Mouse (Mus musculus) urinary bladder, postnatal 4 days (tissue): Measurements from ENCODE around the gene Ufc1.

Source experiments
- DNase-seq, 2 experiments: peaks; one replicate each; pipeline ENCODE4 v3.0.0; 2021 to 2022; ENCODE audit warnings: low spot score in 2 of 2

Ufc1 gene

DNA sequence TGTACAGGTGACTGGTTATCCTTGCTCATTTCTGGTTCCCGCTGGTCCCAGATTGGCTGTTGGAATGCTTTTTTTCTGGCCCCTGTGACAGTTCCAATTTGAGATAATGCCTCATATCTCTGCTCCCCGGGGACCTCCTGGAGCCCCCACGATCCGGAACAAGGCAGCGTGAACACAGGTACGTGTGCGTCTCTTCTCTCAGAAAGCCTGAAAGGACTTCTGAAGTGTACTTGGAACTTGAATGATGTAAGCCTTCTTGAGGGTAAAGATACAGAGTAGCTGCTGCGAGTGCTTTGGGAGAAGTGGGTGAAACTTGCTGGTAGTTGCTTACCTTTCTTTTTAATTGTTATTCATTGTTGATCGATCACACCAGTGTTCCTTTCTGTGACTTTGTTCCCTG lies 23.6 kb downstream of the Ufc1 start:
- no peak for DNase-seq

DNA sequence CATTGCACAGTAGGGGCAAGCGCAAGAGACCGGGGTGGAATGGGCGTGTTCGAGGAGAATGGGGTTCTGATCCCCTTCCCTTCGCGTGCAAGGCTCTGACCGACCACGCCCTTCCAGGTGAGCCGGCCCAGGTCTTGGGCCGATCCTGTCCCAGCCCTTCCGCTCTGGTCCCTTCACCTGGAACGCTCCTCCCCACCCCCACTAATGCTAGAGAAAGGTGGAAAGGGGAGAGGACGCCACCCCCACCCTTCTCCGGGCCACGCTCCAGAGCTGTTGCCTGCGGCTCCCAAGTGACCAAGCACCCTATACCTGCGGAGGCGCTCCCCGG lies 24.3 kb downstream of the Ufc1 start:
- DNase-seq, result no peak

DNA sequence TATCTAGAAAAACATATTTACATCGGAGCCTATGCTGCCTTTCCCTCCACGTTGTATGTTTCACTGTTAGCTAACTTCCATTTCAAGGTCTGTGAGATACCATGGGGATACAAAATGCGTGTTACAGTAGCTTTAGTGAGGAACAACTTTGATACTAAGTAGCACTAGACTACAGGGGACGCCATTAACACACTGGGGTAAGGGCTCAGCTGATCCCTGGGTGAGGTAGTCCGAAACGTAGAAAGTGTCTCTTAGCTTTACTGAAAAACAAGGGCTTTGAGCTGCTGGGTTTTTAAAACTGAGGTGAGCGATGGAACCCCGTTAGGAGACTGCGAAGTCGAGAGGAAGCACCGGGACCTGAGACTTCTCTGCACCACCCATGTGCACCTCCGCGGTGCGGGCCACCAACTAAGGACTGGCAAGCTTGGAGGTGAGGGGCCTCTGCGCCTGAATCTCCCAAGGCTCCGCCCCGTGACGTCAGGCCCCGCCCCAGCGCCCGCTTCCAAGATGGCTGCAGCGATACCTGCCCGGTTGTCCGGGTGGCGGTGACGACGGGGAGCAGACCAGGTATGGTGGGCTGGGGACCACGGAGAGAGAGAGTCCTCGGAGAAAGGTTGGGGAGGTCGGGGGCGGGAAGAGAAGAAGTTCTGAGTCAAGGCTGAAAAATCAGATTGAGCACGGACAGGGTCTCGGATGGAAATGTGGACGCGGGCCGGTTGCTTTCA lies 24.8 kb downstream of the Ufc1 start, which contains the start of gene B4galt3:
B4galt3 (plus strand) TSS at position 481 of the 725 bp plus-strand sequence.
- peak; percentile 93 to 97 for DNase-seq

DNA sequence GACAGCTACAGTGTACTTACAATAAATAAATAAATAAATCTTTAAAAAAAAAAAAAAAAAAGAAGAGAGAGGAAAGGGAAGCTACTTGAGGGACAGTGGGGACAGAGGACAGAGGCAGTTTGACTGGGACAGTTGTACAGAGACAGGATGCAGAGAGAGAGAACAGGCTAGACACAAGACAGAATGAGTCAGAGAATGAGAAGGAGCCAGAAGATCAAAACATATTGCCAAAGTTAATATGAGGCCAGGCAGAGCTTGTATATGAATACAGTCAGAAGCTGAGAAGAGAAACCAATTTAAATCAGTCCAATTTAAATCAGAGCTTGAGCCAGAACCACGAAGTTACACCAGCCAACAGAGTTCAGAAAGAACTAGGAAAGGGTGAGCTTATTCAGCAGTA lies 26.5 kb downstream of the Ufc1 start:
- no peak for DNase-seq

DNA sequence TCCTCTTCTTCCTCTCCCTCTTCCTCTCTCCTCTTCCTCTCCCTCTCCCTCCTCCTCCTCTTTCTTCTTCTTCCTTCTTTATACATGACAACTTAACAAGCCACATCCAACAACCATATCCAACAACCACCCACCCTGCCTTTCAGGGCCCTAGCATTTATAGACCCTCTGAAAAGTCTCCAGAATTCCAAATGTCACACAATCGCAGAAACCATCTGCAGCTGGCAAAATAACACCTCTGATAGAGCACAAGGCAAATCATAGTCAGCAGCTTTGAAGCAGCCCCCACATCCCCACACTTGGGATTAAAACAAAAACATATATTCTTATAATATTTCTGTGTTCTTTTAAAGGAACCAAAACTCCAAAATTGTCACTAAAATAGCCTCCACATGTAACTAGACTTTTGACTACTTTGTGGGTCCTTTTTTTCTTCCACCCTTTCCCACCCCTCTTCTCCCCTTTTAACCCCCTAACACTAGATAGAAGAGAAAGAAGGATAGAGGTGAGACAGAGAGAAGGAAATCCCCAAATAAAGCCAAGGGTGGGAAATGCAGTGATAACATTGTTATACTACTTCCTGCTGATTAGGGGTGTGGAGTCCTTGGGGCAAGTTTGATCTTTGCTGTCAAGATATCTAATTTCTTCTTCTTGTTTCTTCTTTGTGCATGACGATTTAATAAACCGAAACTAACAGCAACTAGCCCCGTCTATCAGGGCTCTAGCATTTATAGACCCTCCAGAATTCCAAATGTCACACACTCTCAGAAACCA lies 28.7 kb downstream of the Ufc1 start:
- no peak for DNase-seq

DNA sequence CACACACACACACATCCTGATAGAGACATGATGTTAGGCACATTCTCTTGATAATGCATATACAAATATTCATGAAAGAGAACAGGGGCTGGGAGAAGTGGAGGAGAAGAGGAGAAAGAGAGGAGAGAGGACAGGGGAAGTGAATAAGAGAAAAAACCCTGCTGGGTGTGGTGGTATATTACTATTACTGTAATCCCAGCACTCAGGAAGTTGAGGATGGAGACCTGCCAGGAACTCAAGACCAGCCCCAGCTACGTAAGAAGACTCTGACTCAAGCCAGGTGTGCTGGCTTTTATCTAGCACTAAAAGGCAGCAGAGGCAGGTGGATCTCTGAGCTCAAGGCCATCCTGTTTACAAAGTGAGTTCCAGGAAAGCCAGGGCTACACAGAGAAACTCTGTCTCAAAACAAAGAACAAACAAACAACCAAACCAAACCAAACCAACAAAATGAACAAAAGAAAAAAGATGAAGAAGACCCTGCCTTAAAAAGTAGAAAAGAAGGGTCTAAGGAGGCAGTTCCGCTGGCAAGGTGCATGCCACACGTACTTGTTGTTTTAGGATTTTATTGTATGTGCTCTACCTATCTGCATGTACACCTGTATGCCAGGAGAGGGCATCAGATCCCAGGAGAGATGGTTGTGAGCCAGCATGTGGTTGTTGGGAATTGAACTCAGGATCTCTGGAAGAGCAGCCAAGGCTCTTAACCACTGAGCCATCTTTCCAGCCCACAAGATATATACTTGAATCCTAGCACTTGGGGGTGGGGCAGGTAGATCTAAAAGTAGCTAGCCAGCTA lies 31.0 kb downstream of the Ufc1 start:
- DNase-seq, result no peak

DNA sequence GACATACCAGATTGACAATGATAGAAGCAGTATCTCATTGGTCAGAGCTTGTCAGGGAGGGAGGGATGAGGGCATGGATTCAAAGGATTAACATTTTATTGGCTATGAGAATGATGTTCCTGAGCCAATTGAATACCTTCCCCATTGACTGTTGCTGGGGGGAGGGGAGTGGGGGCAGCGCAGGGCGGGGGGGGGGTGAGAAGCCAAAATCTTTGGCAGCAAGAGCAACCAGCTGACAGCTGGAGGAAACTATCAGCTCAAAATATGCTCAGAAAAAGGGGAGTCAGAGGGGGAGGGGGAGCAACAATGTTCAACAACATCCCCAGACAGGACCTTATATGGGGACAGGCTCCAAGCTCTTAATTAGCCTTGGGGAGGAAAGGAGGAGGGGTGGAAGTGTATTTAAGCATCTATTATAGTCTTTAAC lies 31.6 kb downstream of the Ufc1 start:
- no peak for DNase-seq

DNA sequence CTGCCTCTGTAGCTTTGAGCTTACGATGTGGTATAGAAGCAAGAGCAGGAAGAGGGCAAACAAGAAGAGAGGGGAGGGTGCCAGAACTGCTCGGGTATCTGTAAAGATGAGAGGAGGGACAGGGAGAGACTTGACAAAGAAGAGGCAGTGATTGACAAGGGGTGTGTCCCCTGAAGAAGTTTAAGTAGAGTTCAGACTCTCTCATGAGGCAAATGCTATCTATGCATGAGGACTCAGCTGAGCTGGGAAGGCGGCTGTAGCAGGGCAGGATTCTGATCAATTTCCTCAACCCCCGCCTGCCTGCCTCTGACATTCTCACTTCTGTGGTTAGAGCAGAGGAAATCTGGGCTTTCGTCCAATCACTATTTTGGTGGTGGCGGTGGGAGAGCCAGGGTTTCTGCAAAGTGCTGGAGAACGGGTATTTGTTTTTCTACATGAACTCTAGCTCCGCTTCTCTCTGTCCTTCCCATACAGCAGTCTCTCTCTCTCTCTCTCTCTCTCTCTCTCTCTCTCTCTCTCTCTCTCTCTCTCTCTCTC lies 32.2 kb downstream of the Ufc1 start:
- DNase-seq, result peak in 1 of 2 experiments; percentile 71

DNA sequence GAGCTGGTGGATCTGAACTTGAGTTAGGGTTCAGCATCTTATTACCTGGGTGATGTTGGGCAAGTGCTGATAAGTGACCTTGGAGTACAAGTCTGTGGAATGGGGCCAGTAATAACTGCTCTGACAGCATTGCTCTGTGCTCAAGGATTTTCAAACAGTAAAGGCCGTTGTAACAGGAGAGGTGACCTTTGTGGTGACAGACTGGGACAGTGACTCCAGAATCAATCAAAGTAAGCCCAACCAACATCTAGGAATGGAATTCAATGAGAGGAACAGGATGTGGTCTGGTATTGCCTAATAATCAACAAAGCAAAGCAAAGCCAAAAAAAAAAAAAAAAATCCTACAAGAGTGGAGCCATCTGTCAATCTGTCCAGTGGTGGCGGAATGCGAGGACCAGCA lies 34.5 kb downstream of the Ufc1 start:
- no peak for DNase-seq

DNA sequence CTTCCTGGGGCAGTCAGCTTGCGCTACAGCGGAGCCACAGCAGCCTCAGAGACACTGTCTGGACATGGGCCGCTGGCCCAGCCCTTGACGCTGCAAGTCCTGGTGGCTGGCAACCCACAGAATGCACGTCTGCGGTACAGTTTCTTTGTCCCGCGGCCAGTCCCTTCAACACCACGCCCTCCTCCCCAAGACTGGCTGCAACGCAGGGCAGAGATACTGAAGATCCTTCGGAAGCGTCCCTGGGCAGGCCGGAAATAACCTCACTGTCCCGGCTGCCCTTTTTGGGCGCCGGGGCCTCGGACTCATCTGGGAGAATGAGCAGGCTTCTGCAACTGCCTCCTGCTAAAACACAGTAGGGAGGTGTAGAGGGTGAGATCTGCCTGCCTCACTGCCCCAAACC lies 35.9 kb downstream of the Ufc1 start:
- no peak for DNase-seq

DNA sequence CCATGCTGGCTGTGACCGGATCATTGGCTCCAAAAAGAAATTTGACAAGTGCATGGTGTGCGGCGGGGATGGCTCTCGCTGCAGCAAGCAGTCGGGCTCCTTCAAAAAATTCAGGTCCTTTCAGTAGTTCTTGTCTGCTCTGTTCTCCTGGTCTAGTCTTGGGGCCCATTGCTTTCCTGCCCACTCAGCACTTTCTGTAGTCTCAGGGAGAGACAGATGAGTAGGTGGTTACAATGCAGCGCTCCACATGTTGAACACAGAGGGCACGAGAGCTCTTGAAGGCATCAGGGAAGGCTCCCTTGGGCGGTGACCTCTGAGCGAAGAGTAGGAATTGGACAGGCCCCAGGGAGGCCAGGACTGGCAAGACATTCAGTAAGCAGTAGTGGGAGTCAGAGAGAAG lies 37.0 kb downstream of the Ufc1 start:
- DNase-seq, result no peak

DNA sequence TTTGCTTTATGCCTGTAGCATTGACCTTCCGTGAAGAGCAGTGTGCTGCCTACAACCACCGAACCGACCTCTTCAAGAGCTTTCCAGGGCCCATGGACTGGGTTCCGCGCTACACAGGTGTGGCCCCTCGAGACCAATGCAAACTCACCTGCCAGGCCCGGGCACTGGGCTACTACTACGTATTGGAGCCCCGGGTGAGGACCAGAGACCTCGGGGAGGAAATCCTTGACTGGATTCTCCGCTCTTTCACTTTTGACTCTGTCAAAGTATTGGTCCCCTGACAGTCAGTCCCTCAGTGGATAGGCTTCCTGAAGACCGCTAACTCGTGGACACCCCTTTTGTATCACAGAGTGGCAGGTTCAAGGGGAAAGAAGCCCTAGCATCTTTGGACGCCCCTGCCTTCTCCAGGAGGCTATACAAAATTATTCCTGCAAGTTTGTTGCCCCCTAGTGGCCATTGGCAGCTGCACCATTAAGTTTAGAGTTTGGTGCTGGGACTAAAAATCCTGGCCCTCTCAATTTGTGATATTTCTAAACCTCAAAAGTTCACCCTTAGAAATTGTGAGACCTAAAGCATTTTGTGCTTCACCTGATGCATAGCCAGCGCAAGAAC lies 37.8 kb downstream of the Ufc1 start:
- peak in 1 of 2 experiments; percentile 45 for DNase-seq

DNA sequence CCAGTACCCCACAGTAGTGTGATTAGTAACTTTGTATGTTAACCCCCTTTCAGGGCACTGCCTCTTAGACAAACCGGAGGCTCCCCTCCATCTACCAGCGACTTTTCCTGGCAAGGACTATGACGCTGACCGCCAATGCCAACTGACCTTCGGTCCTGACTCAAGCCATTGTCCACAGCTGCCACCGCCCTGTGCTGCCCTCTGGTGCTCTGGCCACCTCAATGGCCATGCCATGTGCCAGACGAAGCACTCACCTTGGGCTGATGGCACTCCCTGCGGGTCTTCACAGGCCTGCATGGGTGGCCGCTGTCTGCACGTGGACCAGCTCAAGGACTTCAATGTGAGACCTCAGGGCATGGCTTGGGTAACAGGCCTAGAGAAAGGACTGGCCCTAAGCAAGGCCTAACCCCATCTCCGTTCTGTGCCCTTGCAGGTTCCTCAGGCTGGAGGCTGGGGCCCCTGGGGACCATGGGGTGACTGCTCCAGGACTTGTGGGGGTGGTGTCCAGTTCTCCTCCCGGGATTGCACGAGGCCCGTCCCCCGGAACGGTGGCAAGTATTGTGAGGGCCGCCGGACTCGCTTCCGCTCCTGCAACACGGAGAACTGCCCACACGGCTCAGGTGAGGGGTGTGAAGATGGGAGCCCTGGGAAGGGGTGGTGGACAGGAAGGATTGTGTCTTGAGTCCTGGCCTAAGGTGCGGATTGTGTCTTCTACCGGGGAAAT lies 38.6 kb downstream of the Ufc1 start:
- DNase-seq, result no peak

DNA sequence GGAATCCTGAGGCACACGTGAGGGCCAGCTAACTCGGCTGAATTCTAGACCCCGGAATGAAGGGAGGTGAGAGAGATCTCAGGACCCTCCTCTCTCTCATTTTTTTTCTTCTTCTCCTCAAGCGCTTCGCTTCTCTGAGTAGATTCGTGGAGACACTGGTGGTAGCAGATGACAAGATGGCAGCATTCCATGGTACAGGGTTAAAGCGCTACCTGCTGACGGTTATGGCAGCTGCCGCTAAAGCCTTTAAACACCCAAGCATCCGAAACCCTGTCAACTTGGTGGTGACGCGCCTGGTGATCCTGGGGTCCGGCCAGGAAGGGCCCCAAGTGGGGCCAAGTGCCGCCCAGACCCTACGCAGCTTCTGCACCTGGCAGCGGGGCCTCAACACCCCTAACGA lies 42.4 kb downstream of the Ufc1 start:
- no peak for DNase-seq

DNA sequence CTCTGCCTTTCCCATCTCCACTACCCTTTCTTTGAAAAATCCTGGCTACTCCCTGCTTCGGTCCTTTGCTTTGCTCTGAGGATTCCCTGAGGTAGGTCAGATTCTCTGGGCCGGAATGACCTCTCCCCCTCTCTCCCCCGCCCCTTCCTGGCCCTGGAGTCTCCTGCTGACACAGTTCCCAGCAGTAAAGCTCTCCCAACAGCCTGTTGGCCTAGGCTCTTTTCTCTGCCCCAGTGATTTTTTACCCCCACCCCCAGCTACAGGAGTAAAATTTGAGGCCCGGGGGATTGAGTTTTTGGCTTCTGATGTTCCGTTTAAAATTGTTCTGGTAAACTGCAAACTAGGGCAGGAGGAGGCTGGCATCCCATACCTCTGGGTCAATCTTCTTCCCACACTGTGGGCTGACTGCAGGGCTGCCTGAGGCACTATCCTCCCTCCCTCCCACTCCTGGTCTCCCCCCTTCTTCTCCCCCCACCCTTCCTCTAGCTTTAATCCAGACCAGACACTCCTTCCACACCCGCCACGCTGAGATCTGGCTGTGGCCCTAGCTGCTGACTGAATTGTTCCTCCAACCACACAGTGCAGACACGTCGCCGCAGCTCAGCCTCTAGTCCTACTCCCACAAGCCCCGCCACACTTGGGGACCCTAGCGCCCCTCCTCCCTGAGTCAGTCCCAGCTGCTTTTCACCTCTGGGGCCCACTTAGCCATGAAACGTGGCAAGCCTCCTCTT lies 43.1 kb downstream of the Ufc1 start:
- peak in 1 of 2 experiments; percentile 54 for DNase-seq

DNA sequence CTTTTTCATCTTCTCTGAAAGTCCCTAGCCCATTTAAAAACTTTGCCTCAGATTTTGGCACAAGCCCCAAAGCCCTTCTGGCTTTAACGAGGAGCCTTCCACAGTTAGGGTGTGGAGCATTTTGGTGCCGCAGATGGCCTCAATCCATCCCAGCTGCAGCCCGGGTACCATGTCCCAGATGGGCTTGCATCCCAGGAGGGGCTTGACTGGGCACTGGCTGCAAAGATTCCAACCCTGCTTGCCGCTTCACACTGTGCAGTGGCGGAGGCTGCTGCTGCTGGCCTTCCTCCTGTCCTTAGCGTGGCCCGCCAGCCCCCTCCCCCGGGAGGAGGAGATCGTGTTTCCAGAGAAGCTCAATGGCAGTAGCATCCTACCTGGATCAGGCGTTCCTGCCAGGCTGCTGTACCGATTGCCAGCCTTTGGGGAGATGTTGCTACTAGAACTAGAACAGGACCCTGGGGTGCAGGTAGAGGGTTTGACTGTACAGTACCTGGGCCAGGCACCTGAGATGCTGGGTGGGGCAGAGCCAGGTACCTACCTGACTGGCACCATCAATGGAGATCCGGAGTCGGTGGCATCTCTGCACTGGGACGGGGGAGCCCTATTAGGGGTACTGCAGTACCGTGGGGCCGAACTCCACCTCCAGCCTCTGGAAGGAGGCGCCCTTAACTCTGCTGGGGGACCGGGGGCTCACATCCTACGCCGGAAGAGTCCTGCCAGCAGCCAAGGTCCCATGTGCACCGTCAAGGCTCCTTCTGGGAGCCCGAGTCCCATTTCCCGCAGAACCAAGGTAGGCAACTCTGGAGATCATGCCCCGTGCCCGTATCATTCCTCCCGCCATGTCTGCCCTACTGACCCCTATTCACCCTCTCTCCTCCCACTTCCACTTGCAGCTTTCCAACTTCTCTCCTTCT lies 43.9 kb downstream of the Ufc1 start, which contains the start of gene Ndufs2:
Ndufs2 (minus strand) TSS at position 709 of the 914 bp plus-strand sequence.
- DNase-seq, result peak in 1 of 2 experiments; percentile 44

DNA sequence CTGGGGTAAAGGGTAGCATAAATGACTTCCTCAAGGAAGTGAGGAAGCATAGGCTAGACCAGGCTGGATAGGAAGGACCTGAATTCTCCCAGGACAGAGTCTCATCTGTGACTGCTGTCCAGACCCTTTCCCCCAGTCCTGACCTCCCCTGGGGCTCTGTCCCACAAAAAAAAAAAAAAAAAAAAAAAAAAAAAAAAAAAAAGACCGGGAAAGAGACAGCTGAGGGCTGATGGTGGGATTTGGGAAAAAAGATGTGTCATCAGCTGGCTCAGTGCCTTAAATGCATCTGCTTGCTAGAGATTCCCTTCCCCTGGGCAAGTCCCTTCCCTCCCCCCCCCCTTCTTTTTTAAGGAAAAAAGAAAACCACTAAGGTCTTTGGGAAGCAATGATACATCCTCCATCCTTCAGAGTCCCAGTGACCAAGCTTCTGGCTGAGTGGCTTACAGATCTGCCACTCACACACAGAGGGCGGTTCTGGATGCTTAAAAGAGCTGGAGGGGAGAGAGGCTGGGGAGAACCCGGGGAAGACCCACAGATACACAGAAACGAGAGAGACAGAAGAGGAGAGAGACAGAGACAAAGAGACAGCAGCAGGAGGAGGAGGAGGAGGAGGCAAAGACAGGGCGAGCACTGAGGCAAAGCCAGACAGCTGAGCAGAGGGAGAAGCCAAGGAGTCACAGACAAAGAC lies 44.8 kb downstream of the Ufc1 start, which contains the start of gene Adamts4:
Adamts4 (plus strand) TSS at position 509 of the 688 bp plus-strand sequence.
- peak in 1 of 2 experiments; percentile 46 for DNase-seq
